Mouse (Mus musculus) urinary bladder, postnatal 25 days (tissue): ENCODE measurements around the gene Lamc1.
"Not testable (repeated sequence)": the region's sequence is repeated elsewhere in the genome, so short reads cannot be mapped to it uniquely, and the experiment has no call there.

ENCODE experiments used
- DNase-seq: peaks from one replicate; pipeline ENCODE4 v3.0.0; 2022; ENCODE audit warnings: low spot score

Gene Lamc1

GRCm38 (mm10) chr1:153332444-153333295 is at the start of gene Lamc1:
Lamc1 (minus strand) TSS chr1:153332786.
- DNase-seq, result peak; percentile 89

GRCm38 (mm10) chr1:153380746-153381282 is 48.2 kb upstream of the Lamc1 start:
- DNase-seq, result no peak

GRCm38 (mm10) chr1:153379832-153380231 is 47.2 kb upstream of the Lamc1 start:
- DNase-seq, result no peak

GRCm38 (mm10) chr1:153378587-153378986 is 46.0 kb upstream of the Lamc1 start:
- DNase-seq, result no peak

GRCm38 (mm10) chr1:153376446-153376845 is 43.9 kb upstream of the Lamc1 start:
- DNase-seq, result no peak

GRCm38 (mm10) chr1:153374136-153374535 is 41.5 kb upstream of the Lamc1 start:
- DNase-seq, result no peak

- DNase-seq, result no peak
Observed at GRCm38 (mm10) chr1:153371846-153372245, 39.3 kb upstream of the Lamc1 start.

GRCm38 (mm10) chr1:153369011-153369410 is 36.4 kb upstream of the Lamc1 start:
- no peak for DNase-seq

- DNase-seq, result no peak
Observed at GRCm38 (mm10) chr1:153367048-153367447, 34.5 kb upstream of the Lamc1 start.

GRCm38 (mm10) chr1:153361926-153362325 is 29.3 kb upstream of the Lamc1 start:
- DNase-seq, result no peak

- no peak for DNase-seq
Observed at GRCm38 (mm10) chr1:153360556-153360955, 28.0 kb upstream of the Lamc1 start.

GRCm38 (mm10) chr1:153357218-153357617 is 24.6 kb upstream of the Lamc1 start:
- no peak for DNase-seq

GRCm38 (mm10) chr1:153354466-153354865 is 21.9 kb upstream of the Lamc1 start:
- no peak for DNase-seq

GRCm38 (mm10) chr1:153353736-153354430 is 21.3 kb upstream of the Lamc1 start:
- DNase-seq, result no peak

GRCm38 (mm10) chr1:153351034-153351433 is 18.4 kb upstream of the Lamc1 start:
- DNase-seq, result no peak

- DNase-seq, result no peak
Observed at GRCm38 (mm10) chr1:153347726-153348125, 15.1 kb upstream of the Lamc1 start.

- no peak for DNase-seq
Observed at GRCm38 (mm10) chr1:153347040-153347439, 14.5 kb upstream of the Lamc1 start.

GRCm38 (mm10) chr1:153345699-153346291 is 13.2 kb upstream of the Lamc1 start:
- no peak for DNase-seq

- DNase-seq, result no peak
Observed at GRCm38 (mm10) chr1:153345002-153345401, 12.4 kb upstream of the Lamc1 start.

- not testable (repeated sequence) for DNase-seq
Observed at GRCm38 (mm10) chr1:153335451-153335850, 2.9 kb upstream of the Lamc1 start.

- peak; percentile 39 for DNase-seq
Observed at GRCm38 (mm10) chr1:153333296-153334121, 923 bp upstream of the Lamc1 start.
